Mouse (Mus musculus): Measurements from ENCODE around the gene H2afj.
"Not testable (repeated sequence)": the region's sequence is repeated elsewhere in the genome, so short reads cannot be mapped to it uniquely, and the experiment has no call there.

H2afj gene

GRCm38 (mm10) chr6:136808014-136808417 is at the start of gene H2afj:
Gene H2afj (plus strand): TSS chr6:136808244.
- DNase-seq = peak; percentile 96

GRCm38 (mm10) chr6:136763912-136764311 is 44.1 kb upstream of the H2afj start:
- no peak for DNase-seq

- no peak for DNase-seq
Observed at GRCm38 (mm10) chr6:136769143-136769542, 38.9 kb upstream of the H2afj start.

GRCm38 (mm10) chr6:136769859-136770258 is 38.2 kb upstream of the H2afj start:
- DNase-seq = no peak

DNA sequence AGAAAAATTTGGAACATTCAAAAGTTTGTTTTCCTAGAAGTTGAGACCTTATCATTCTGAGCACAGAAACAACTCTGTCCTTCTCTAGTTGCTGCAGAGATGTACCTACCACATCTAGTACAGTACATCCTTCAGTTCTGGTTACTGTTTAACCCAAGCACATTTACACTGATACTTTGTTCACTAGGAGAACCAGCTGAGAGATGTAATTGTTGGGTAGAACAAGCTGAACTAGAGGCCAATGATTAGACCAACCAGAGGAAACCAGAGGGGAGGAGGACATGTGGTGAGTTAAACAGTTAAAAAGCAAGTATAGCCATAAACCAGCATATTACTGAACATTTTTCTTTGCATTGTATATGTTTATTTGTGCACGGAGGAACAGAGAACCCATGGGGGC is 31.7 kb upstream of the H2afj start:
- DNase-seq = no peak

GRCm38 (mm10) chr6:136781377-136781986 is 26.6 kb upstream of the H2afj start, which contains the start of gene Gucy2c:
Gene Gucy2c (minus strand): TSS chr6:136781765.
- no peak for DNase-seq

DNA sequence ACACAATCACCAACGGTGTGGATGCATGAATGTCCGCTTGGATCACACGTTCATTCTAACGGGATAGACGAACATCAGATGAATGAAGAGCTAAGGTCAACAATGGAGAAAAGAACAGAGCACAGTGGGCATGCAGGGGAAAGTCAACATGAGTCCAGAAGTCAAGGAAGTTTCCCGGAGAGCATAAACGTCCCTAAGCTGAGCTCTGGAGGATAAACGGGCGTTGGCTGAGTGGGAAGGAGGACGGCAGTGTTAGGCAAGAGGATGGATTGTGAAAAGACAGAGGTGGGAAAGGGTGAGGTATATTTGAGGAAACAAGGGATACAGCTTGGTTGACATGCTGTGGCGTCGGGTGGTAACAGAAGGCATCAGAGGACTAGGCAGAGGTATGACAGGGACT is 25.9 kb upstream of the H2afj start:
- DNase-seq = no peak

DNA sequence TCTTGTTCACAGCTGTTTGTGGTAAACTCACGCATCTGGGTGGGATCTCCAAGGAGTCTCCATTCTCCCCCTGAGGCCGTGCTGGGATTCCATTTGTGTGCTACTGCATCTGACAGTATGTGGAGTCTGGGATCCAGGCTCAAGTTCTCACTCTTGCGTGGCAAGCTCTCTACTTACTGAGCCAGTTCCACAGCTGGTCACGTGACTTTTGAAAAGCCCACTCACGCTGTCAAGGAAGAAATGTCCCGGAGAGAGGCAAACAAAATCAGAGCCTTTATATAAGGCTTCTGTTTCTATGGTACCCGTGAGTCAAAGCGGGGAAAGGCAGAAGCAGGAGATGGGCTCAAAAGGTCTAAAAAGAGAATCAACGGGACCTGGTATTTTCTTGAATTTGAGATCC is 25.3 kb upstream of the H2afj start:
- peak; percentile 23 for DNase-seq

GRCm38 (mm10) chr6:136789391-136789971 is 18.6 kb upstream of the H2afj start:
- DNase-seq = no peak

GRCm38 (mm10) chr6:136792884-136793758 is 14.9 kb upstream of the H2afj start:
- DNase-seq = no peak

GRCm38 (mm10) chr6:136793831-136794525 is 14.1 kb upstream of the H2afj start:
- DNase-seq = no peak

DNA sequence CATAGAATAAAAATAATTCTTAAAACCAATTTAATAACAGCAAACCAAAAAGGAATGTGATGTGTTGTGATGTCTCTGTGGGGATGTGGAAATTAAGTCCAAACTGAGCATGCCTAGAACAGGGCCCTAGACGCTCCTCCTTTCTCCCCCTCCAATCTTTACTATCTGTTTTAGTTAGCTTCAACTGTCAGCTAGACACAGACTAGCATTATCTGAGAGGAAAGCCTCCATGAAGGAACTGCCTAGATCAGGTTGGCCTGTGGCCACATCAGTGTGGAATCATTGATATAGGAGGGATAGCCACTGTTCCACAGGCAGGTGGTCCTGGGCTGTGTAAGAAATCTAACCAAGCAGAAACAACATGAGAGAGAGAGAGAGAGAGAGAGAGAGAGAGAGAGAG is 12.9 kb upstream of the H2afj start:
- no peak for DNase-seq

GRCm38 (mm10) chr6:136795850-136796249 is 12.2 kb upstream of the H2afj start:
- no peak for DNase-seq

DNA sequence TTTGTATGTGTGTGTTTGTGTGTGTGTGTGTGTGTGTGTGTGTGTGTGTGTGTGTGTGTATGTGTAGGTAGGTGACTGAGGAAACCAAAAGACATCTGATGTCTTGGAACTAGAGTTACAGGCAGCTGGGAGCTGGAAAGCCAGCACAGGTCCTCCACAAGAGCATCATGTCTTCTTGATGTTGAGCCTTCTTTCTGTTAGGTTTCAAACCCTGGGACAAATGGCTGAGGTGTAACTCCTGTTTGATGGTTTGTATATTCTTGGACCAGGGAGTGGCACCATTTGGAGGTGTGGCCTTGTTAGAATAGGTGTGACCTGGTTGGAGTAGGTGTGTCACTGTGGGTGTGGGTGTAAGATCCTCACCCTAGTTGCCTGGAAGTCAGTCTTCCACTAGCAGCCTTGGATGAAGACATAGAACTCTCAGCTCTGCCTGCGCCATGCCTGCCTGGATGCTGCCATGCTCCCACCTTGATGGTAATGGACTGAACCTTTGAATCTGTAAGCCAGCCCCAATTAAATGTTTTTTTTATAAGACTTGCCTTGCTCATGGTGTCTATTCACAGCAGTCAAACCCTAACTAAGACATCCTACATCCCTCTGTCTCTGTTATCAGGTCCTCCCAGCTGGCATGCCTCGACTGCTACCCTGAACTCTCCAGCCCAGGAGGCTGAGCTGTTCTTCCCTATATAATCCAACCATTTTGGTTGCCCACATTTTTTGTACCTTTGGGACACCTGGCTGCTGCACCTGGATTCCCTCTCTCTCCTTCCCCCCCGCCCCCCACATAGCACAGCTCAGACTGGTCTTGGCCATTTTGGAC is 10.0 kb upstream of the H2afj start:
- DNase-seq = not testable (repeated sequence)

- no peak for DNase-seq
Observed at GRCm38 (mm10) chr6:136800710-136801109, 7.3 kb upstream of the H2afj start.

DNA sequence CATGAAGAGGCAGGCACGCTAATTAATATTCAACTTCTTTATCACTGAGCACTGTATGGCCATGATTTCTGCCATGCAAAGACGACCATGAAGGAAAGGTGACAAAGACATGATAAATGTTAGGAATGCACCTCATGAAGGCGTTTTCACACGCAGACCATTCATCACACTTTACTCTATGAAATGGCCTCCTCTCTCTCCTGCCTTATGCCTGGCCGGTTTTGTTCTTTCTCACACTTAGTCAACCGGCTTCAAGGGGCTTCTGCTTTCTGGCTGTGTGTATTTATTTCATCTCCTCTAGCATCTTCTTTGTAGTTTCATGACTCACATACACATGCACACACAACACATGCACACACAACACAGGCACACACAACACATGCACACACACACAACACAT is 6.8 kb upstream of the H2afj start:
- no peak for DNase-seq

- no peak for DNase-seq
Observed at GRCm38 (mm10) chr6:136803093-136803738, 4.8 kb upstream of the H2afj start.

DNA sequence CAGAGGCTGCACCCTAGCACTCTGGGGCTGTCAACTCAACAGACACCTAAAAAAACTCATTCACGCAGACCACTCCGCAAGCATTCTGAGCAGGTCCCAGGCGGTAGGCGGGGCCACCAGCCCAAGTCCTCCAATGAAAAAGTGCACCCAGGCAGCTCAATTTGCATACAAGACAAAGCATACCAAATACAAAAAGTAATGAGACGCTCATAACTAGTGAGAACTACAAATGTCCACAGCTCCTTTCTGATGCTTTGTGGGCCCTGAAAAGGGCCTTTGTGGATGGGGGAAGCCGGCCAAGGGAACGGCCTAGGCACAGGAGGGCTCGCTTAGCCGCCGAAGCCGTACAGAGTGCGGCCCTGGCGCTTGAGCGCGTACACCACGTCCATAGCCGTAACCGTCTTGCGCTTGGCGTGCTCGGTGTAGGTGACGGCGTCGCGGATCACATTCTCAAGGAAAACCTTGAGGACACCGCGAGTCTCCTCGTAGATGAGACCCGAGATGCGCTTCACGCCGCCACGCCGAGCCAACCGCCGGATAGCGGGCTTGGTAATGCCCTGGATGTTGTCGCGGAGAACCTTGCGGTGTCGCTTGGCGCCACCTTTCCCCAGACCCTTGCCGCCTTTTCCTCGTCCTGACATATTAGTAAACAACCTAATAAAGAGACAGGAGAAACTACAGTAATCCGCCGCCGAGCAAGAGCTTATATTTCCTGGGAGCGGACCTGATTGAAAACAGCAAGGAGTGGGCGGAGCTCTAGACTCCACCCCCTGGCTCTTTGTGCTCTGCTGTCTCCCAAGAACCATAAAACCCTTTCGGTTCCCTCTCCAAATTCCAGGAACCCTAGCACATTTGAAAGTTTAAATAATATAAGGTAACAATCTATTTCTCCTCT is 4.1 kb upstream of the H2afj start, which contains the start of gene Hist4h4:
Gene Hist4h4 (minus strand): TSS at position 677 of the 895 bp plus-strand sequence.
- peak; percentile 91 for DNase-seq

DNA sequence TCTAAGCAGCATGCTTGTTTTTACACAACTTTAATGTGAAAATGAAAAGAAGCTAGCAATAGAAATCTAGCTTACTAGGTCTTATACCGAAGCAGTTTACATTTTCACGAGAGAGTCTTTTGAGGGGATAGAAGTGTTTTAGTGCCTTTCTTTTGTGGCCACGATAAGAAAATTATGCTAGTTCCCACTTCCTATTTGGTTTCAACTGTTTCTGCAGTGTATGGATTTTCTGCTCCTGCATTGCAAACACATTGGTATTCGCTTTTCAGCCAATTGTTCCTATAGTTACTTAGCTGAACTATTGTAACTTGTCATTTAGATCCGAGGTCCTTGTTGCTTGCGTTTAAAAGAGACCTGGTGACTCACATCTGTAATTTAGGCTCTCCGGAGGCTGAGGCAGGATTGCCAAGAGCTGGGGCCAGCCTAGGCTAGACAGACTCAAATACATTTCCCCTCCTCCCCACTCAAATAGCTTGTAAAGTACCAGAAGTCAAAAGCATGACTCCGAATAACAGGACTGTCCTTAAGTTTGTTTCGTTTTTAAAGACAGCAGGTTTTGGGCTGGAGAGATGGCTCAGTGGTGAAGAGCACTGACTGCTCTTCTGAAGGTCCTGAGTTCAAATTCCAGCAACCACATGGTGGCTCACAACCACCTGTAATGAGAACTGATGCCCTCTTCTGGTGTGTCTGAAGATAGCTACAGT is 3.2 kb upstream of the H2afj start:
- DNase-seq = no peak

GRCm38 (mm10) chr6:136805409-136805775 is 2.7 kb upstream of the H2afj start:
- no peak for DNase-seq
